Mouse (Mus musculus) neural tube, postnatal 0 days (tissue): ENCODE results near the gene Phf11b. TPM values are rescaled to one million over a fixed set of nuclear protein-coding genes. Genes with fewer than 3 reads are reported as not detected.

ENCODE experiments used
- polyA plus RNA-seq: library from polyadenylated mRNA; unstranded; fragments of >200 nt; fragmentation: Nextera tagmentation; extraction: Ambion mirVana; gene quantifications from 2 replicates; pipeline ENCODE4 v1.2.1, GENCODE M21; 2015

Gene Phf11b
- polyA plus RNA-seq = 0.93 and 1.1 TPM in 2 replicates

DNA sequence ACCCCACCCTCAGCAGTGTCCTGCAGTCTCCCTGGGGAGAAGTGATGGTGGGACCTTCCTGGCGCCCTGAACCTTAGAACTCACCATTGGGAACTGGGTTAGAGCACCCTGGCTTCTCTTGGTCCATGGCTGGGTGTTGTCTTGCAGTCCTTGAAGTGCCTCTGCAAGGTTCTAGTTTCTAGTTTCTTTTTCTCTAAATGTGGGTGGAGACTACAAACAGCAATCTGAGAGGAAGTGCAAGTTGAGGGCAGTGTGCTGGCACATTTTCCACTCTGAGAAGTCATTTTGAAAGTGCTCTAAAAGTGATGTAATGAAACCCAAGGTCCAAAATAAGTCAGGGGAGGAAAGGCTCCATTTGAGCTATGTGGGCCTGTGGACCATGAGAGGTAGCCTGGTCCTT lies at the start of gene Phf11b:
Phf11b (minus strand) TSS at position 163 of the 400 bp plus-strand sequence.

DNA sequence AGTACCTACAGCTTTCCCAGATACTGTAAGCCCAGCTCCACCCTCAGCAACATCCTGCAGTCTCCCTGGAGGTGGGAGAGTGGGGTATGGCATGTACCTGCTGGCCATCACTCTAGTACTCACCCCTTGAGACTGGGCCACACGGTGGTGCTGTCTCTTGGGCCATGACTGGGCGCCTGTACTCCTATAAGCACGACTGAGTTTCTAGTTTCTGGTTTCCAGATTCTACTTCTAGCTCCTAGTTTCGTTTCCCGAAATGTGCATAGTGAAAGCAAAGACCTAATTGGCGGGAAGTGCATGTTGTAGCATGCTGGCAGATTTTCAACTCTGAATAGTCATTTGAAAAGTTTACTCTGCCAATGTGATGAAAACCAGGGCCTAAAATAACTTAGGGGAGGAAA lies 24.1 kb upstream of the Phf11b start, which contains the start of gene Phf11d:
Phf11d (minus strand) TSS at position 227 of the 401 bp plus-strand sequence.

DNA sequence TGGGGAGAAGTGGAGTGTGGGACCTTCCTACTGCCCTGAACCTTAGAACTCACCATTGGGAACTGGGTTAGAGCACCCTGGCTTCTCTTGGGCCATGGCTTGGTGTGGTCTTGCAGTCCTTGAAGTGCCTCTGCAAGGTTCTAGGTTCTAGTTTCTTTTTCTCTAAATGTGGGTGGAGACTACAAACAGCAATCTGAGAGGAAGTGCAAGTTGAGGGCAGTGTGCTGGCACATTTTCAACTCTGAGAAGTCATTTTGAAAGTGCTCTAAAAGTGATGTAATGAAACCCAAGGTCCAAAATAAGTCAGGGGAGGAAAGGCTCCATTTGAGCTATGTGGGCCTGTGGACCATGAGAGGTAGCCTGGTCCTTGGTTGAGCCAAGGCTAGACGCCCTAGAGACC lies 43.8 kb downstream of the Phf11b start, which contains the start of gene Phf11a:
Phf11a (minus strand) TSS at position 132 of the 400 bp plus-strand sequence.

Other genes with a start within 250 kb of the Phf11b start
- gene 1700129C05Rik, start 198.5 kb downstream of the Phf11b start, polyA plus RNA-seq = not detected in 2 replicates
- gene Gm5142, start 162.6 kb downstream of the Phf11b start, polyA plus RNA-seq = not detected in 2 replicates
- 25.6 TPM in 2 replicates for gene Rcbtb1, start 140.1 kb downstream of the Phf11b start, polyA plus RNA-seq
- not detected in 2 replicates for gene Gm6904, start 81.1 kb downstream of the Phf11b start, polyA plus RNA-seq
- 0.29 TPM in 1 of 2 replicates, not detected in the other for gene Phf11a, start 43.8 kb downstream of the Phf11b start, polyA plus RNA-seq
- gene Phf11d, start 24.1 kb upstream of the Phf11b start, polyA plus RNA-seq = 0.64 and 0.76 TPM in 2 replicates
- 0.14 TPM in 1 of 2 replicates, not detected in the other for gene Phf11c, start 54.0 kb upstream of the Phf11b start, polyA plus RNA-seq
- 3.5 and 4.7 TPM in 2 replicates for gene Setdb2, start 99.5 kb upstream of the Phf11b start, polyA plus RNA-seq
- gene Cab39l, start 99.6 kb upstream of the Phf11b start, polyA plus RNA-seq = 19.4 and 22.9 TPM in 2 replicates